Mouse (Mus musculus): ENCODE measurements at regions not wholly inside any gene's neighbourhood (a gene's known extent, or its start where the extent isn't known, plus 50 kb on each side); places are given as distances from the start of the nearest gene placed in this dataset.
A peak's percentile ranks its signal among the peaks of the same experiment; 100 is the strongest.

DNA sequence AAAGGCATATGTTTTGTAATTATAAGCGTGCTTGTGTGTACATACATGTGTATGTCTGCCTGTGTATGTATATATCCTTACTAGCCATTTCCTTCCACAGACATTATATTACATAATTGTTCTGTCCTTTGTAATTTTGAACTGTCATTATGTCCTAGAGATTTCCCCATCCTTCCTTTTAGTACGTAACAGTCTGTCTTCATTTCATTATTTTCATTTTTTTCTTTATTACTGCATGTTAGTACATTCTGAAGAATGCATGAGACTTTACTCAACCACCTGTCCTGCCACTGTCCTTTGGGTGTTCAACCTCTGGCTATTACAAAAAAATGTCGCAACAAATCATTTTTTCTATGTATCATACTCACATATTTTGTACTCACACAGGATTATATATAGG, 292.2 kb upstream of the Pik3r1 start:
- Histone ChIP-seq H3K4me1 (ENCODE audit: insufficient read depth, low read length) (no peaks in the 10 kb centered on the region), H3K36me3 (ENCODE audit: insufficient read depth, low read length) (no peaks in the 10 kb centered on the region), H3K4me3 (ENCODE audit: low read depth, low read length) (no peak overlapping the region), H3K9me3 (ENCODE audit: low read length) (no peaks in the 10 kb centered on the region), H3K9ac (replicated peaks; ENCODE audit: low read length, poor library complexity, severe bottlenecking) (no peak overlapping the region), H3K27ac (ENCODE audit: low read depth, low read length) (no peak overlapping the region), H3K4me2 (ENCODE audit: low read depth, low read length, poor library complexity, severe bottlenecking) (no peak overlapping the region), H3K27me3 (ENCODE audit: insufficient read depth, low read length) (no peaks in the 10 kb centered on the region)
- DNase-seq (ENCODE audit: low spot score) (no peak), ATAC-seq (ENCODE audit: low FRiP score) (no peak)
- TF ChIP-seq CTCF (IDR thresholded peaks at IDR 0.05): no peak
- WGBS: 92% methylated on average over 3 of the region's 3 CpGs

DNA sequence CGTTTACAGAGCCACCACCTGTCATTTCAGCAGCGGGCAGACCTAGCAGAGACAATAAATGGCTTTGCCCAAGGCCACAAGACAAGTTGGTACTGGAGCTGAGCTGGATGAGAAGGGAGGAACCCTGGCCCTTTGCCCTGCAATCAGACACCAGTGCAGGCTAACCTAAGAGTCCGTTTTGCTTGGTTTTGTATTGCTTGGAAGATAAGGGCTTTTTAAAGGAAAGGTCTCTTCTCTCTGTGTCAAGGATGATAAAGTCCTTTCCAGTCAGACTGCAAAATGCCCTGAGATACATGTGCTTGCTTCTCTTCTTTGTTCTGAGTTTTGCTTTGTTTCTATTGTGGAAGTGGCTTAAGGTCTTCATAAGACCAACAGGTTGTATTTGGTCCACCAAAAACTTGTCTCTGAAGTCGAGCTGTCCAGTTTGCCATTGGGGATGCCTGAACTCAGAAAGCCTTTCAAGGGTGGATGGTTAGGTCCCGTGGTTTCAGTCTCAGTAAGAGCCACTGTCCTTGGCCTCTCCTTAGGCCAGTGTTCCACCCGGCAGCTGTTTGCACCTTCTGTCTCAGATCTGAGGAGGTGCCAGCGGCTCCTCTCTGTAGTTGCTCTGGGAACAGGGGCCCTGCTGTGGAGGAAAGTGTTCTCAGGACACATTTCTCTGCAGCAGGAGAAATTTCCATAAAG, 296.7 kb upstream of the Pik3r1 start:
- H3K9ac ChIP-seq (replicated peaks; ENCODE audit: low read length, poor library complexity, severe bottlenecking): no peak overlapping the region
- WGBS: 69% methylated on average over 7 of the region's 7 CpGs
- H3K27me3 ChIP-seq (ENCODE audit: insufficient read depth, low read length): no peaks in the 10 kb centered on the region
- DNase-seq (ENCODE audit: low spot score) (no peak), ATAC-seq (ENCODE audit: low FRiP score) (no peak)
- no peaks in the 10 kb centered on the region for H3K36me3 ChIP-seq (ENCODE audit: insufficient read depth, low read length)
- H3K4me1 ChIP-seq (ENCODE audit: insufficient read depth, low read length): no peaks in the 10 kb centered on the region
- no peaks in the 10 kb centered on the region for H3K9me3 ChIP-seq (ENCODE audit: low read length)
- no peak for TF ChIP-seq CTCF (IDR thresholded peaks at IDR 0.05)
- no peak overlapping the region for H3K4me3 ChIP-seq (ENCODE audit: low read depth, low read length)
- no peak overlapping the region for H3K27ac ChIP-seq (ENCODE audit: low read depth, low read length)
- H3K4me2 ChIP-seq (ENCODE audit: low read depth, low read length, poor library complexity, severe bottlenecking): no peak overlapping the region

DNA sequence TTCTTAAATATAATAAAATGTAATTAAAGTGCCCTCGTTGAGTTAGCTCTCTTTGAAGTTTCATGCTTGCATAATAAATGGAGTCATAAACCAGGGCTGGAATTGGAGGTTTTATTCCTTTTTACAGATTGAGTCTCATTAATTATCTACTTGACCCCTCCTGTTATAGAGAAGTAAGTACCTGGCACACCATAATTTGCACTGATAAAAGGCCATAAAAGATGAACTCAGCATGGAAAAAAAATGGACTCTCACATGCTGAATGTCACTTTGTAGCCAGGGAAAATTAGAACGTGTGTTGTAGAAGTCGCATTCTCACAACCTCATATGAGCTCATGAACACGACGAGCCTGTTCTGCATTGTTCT, 297.2 kb upstream of the Pik3r1 start:
- WGBS: 77% methylated on average over 5 of the region's 5 CpGs
- H3K4me2 ChIP-seq (ENCODE audit: low read depth, low read length, poor library complexity, severe bottlenecking): no peak overlapping the region
- no peaks in the 10 kb centered on the region for H3K36me3 ChIP-seq (ENCODE audit: insufficient read depth, low read length)
- H3K27me3 ChIP-seq (ENCODE audit: insufficient read depth, low read length): no peaks in the 10 kb centered on the region
- TF ChIP-seq CTCF (IDR thresholded peaks at IDR 0.05): no peak
- no peak overlapping the region for H3K27ac ChIP-seq (ENCODE audit: low read depth, low read length)
- no peak for ATAC-seq (ENCODE audit: low FRiP score)
- no peaks in the 10 kb centered on the region for H3K4me1 ChIP-seq (ENCODE audit: insufficient read depth, low read length)
- no peak overlapping the region for H3K9ac ChIP-seq (replicated peaks; ENCODE audit: low read length, poor library complexity, severe bottlenecking)
- H3K9me3 ChIP-seq (ENCODE audit: low read length): no peaks in the 10 kb centered on the region
- DNase-seq (ENCODE audit: low spot score): no peak
- H3K4me3 ChIP-seq (ENCODE audit: low read depth, low read length): no peak overlapping the region

DNA sequence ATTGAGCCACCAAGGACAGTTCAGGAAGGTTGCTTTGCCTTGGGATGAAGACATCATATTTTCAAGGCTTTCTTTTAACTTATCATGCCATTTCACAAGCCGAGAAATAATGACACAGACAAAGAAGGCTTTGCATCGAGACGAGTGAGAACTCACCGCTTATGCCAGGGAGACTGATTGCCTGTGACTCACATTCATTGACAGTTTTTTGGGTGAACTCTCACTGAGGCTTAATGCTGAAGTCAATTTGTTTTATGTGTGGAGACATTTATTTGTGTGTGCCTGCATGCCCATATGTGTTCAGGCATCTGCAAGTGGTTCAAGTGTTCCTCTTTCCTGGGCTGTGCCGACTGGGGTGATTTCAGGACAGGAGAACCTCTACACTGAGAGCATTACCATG, 297.8 kb upstream of the Pik3r1 start:
- no peak for ATAC-seq (ENCODE audit: low FRiP score)
- WGBS: 82% methylated on average over 5 of the region's 5 CpGs
- H3K9ac ChIP-seq (replicated peaks; ENCODE audit: low read length, poor library complexity, severe bottlenecking): no peak overlapping the region

DNA sequence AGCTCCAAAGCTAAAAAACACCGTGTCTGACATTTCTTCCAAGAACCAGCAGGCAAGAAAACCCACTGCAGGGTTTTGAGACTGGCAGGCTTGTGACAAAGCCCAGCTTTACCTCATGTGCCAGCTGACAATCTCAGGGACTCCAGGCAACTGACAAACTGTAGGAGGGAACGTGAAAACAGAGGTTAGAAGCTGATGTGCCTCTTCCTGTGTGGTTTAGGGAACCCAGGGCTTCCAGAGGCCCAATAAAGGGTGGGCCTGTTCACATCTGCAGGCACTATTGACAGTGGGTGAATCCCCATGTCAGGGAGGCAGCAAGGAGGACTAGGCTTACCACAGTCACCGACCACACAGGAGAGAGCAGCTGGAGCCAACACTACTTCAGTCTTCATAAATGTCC, 302.7 kb upstream of the Pik3r1 start:
- Histone ChIP-seq H3K9ac (replicated peaks; ENCODE audit: low read length, poor library complexity, severe bottlenecking) (no peak overlapping the region), H3K27ac (ENCODE audit: low read depth, low read length) (no peak overlapping the region), H3K27me3 (ENCODE audit: insufficient read depth, low read length) (no peaks in the 10 kb centered on the region), H3K4me1 (ENCODE audit: insufficient read depth, low read length) (no peaks in the 10 kb centered on the region), H3K36me3 (ENCODE audit: insufficient read depth, low read length) (no peaks in the 10 kb centered on the region), H3K9me3 (ENCODE audit: low read length) (no peaks in the 10 kb centered on the region), H3K4me2 (ENCODE audit: low read depth, low read length, poor library complexity, severe bottlenecking) (no peak overlapping the region), H3K4me3 (ENCODE audit: low read depth, low read length) (no peak overlapping the region)
- peak; percentile 8 for DNase-seq (ENCODE audit: low spot score)
- 52% methylated on average over 3 of the region's 3 CpGs for WGBS
- no peak for ATAC-seq (ENCODE audit: low FRiP score)
- no peak for TF ChIP-seq CTCF (IDR thresholded peaks at IDR 0.05)

More for the DNA sequence above, 297.8 kb upstream of the Pik3r1 start:
- Histone ChIP-seq H3K27ac (ENCODE audit: low read depth, low read length) (no peak overlapping the region), H3K4me2 (ENCODE audit: low read depth, low read length, poor library complexity, severe bottlenecking) (no peak overlapping the region), H3K9me3 (ENCODE audit: low read length) (no peaks in the 10 kb centered on the region), H3K4me3 (ENCODE audit: low read depth, low read length) (no peak overlapping the region), H3K4me1 (ENCODE audit: insufficient read depth, low read length) (no peaks in the 10 kb centered on the region), H3K27me3 (ENCODE audit: insufficient read depth, low read length) (no peaks in the 10 kb centered on the region), H3K36me3 (ENCODE audit: insufficient read depth, low read length) (no peaks in the 10 kb centered on the region)
- DNase-seq (ENCODE audit: low spot score): no peak
- no peak for TF ChIP-seq CTCF (IDR thresholded peaks at IDR 0.05)

DNA sequence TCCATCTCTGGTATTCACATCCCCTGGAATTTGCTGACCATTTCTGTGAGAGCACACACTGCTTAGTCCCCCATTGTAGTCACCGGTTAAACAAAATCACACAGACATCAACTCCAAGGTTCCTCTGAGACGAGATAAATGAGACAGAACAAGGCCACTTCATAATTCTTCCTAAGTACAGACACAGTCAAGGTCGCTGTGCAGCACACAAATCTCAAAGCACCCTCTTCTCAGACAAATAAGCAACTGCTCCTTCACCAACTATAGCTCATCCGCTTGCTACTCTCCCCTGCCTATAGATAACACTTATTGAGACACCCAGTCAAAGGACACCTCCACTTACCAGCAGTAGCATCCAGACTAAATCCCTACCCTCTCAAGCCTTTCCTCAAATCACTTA, 304.3 kb upstream of the Pik3r1 start:
- Histone ChIP-seq H3K27me3 (ENCODE audit: insufficient read depth, low read length) (no peaks in the 10 kb centered on the region), H3K4me2 (ENCODE audit: low read depth, low read length, poor library complexity, severe bottlenecking) (no peak overlapping the region), H3K27ac (ENCODE audit: low read depth, low read length) (no peak overlapping the region), H3K9me3 (ENCODE audit: low read length) (no peaks in the 10 kb centered on the region), H3K4me3 (ENCODE audit: low read depth, low read length) (no peak overlapping the region), H3K36me3 (ENCODE audit: insufficient read depth, low read length) (no peaks in the 10 kb centered on the region), H3K9ac (replicated peaks; ENCODE audit: low read length, poor library complexity, severe bottlenecking) (no peak overlapping the region), H3K4me1 (ENCODE audit: insufficient read depth, low read length) (no peaks in the 10 kb centered on the region)
- 85% methylated on average over 4 of the region's 4 CpGs for WGBS
- no peak for TF ChIP-seq CTCF (IDR thresholded peaks at IDR 0.05)
- no peak for ATAC-seq (ENCODE audit: low FRiP score)
- no peak for DNase-seq (ENCODE audit: low spot score)
